In the genomic region with DNA sequence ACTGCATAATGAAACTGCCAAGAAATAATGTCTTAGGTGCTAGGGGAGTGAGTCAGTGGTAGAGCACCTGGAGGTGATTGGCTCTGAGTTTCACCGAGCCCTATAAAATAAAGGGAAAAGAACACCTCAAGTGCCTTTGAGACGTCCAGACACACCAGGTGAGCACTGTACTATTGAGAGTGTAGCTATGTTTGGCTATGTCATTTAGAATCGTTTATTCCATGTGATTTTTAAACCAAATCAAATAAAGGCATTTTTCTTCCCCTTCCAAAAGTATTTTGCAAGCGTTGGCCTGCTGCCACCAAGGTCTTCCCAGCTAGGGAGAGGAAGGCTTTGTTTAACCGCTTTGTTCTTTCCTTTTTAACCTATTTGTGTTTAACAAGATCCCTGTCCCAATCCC, we compare ENCODE assay signal across 8 mouse cellular contexts. TPM values are rescaled to one million over a fixed set of nuclear protein-coding genes. Genes with fewer than 3 reads are reported as not detected.
DNase-seq lines count a peak whose midpoint lies in the region; ATAC-seq lines count a peak whose summit lies in the region.

No protein-coding gene starts in this region.

- H3K4me2 ChIP-seq in limb, embryonic 11.5 days (ENCODE audit: low read depth, severe bottlenecking): peak overlapping the region; percentile 41; the same call in 1 of the 2 replicates
- peak overlapping the region; percentile 61 for H3K4me2 ChIP-seq in forebrain, embryonic 16.5 days (ENCODE audit: low read length)
- H3K4me2 ChIP-seq in liver, embryonic 13.5 days: peak overlapping the region; percentile 46; the same call in 1 of the 2 replicates
- H3K4me2 ChIP-seq in neural tube, embryonic 15.5 days: peak overlapping the region; percentile 66

- no peaks in the 10 kb centered on the region for H3K27me3 ChIP-seq in limb, embryonic 11.5 days (ENCODE audit: control insufficient read depth, insufficient read depth, low read length)
- H3K27me3 ChIP-seq in limb, embryonic 10.5 days (ENCODE audit: low read depth, poor library complexity, severe bottlenecking): no peaks in the 10 kb centered on the region
- no peaks in the 10 kb centered on the region for H3K27me3 ChIP-seq in forebrain, embryonic 16.5 days (replicated peaks; ENCODE audit: control insufficient read depth, insufficient read depth, low read length)
- H3K27me3 ChIP-seq in liver, embryonic 13.5 days: no peaks in the 10 kb centered on the region
- no peaks in the 10 kb centered on the region for H3K27me3 ChIP-seq in neural tube, embryonic 15.5 days (replicated peaks)

- H3K9ac ChIP-seq in limb, embryonic 11.5 days (ENCODE audit: low read length): no peak overlapping the region
- H3K9ac ChIP-seq in forebrain, embryonic 16.5 days (replicated peaks; ENCODE audit: low read depth, low read length): no peak overlapping the region
- H3K9ac ChIP-seq in liver, embryonic 13.5 days: no peak overlapping the region
- no peak overlapping the region for H3K9ac ChIP-seq in neural tube, embryonic 15.5 days (replicated peaks)

- no peak overlapping the region for H3K4me3 ChIP-seq in limb, embryonic 11.5 days (ENCODE audit: low read depth, low read length)
- no peak overlapping the region for H3K4me3 ChIP-seq in limb, embryonic 10.5 days
- H3K4me3 ChIP-seq in forebrain, embryonic 16.5 days (replicated peaks; ENCODE audit: low read length): no peak overlapping the region; the same call in 1 of the 2 replicates
- H3K4me3 ChIP-seq in liver, embryonic 13.5 days (replicated peaks): no peak overlapping the region
- H3K4me3 ChIP-seq in neural tube, embryonic 15.5 days (replicated peaks): peak overlapping the region; percentile 37

- no peak overlapping the region for H3K27ac ChIP-seq in limb, embryonic 11.5 days (replicated peaks; ENCODE audit: low read depth, low read length)
- no peak overlapping the region for H3K27ac ChIP-seq in limb, embryonic 10.5 days
- H3K27ac ChIP-seq in forebrain, embryonic 16.5 days (ENCODE audit: low read length): no peak overlapping the region
- H3K27ac ChIP-seq in liver, embryonic 13.5 days: peak overlapping the region; percentile 39; the same call in 1 of the 2 replicates
- H3K27ac ChIP-seq in neural tube, embryonic 15.5 days (replicated peaks): no peak overlapping the region

- no peak for DNase-seq in limb, embryonic 11.5 days (ENCODE audit: low spot score)
- DNase-seq in limb, embryonic 10.5 days (ENCODE audit: low spot score): no peak
- DNase-seq in liver, embryonic 13.5 days: no peak
- no peak for DNase-seq in embryo, embryonic 10 days (ENCODE audit: low spot score)
- DNase-seq in left cerebral cortex, postnatal 36 days (ENCODE audit: low spot score in 2 of 2): no peak
- DNase-seq in thymus, postnatal 10 days (ENCODE audit: low spot score in 2 of 2): no peak

- H3K9me3 ChIP-seq in limb, embryonic 11.5 days (ENCODE audit: control insufficient read depth, low read length): no peaks in the 10 kb centered on the region
- no peaks in the 10 kb centered on the region for H3K9me3 ChIP-seq in limb, embryonic 10.5 days (replicated peaks)
- no peaks in the 10 kb centered on the region for H3K9me3 ChIP-seq in forebrain, embryonic 16.5 days (ENCODE audit: control insufficient read depth, low read length)
- no peaks in the 10 kb centered on the region for H3K9me3 ChIP-seq in liver, embryonic 13.5 days (replicated peaks)
- no peaks in the 10 kb centered on the region for H3K9me3 ChIP-seq in neural tube, embryonic 15.5 days (replicated peaks)

- H3K4me1 ChIP-seq in limb, embryonic 11.5 days (ENCODE audit: control insufficient read depth, insufficient read depth, low read length): no peaks in the 10 kb centered on the region
- no peaks in the 10 kb centered on the region for H3K4me1 ChIP-seq in limb, embryonic 10.5 days
- 0 out of 2 replicates have a peak, but pooled peaks cover 2% of the 10 kb centered on the region for H3K4me1 ChIP-seq in forebrain, embryonic 16.5 days (replicated peaks; ENCODE audit: control insufficient read depth, insufficient read depth, low read length)
- H3K4me1 ChIP-seq in liver, embryonic 13.5 days (replicated peaks): no peaks in the 10 kb centered on the region
- H3K4me1 ChIP-seq in neural tube, embryonic 15.5 days: no peaks in the 10 kb centered on the region

- intact Hi-C loops in left cerebral cortex, postnatal 36 days (cut with DNase I): no loop called here

- no peaks in the 10 kb centered on the region for H3K36me3 ChIP-seq in limb, embryonic 11.5 days (ENCODE audit: control insufficient read depth, insufficient read depth, low read length)
- H3K36me3 ChIP-seq in limb, embryonic 10.5 days: no peaks in the 10 kb centered on the region
- H3K36me3 ChIP-seq in forebrain, embryonic 16.5 days (ENCODE audit: control insufficient read depth, insufficient read depth): no peaks in the 10 kb centered on the region
- no peaks in the 10 kb centered on the region for H3K36me3 ChIP-seq in liver, embryonic 13.5 days
- H3K36me3 ChIP-seq in neural tube, embryonic 15.5 days: no peaks in the 10 kb centered on the region

- 67% methylated on average over 5 of the region's 5 CpGs for WGBS in limb, embryonic 11.5 days
- WGBS in limb, embryonic 10.5 days: 67% methylated on average over 5 of the region's 5 CpGs
- WGBS in forebrain, embryonic 16.5 days: 35% methylated on average over 5 of the region's 5 CpGs
- WGBS in liver, embryonic 13.5 days (ENCODE audit: insufficient replicate concordance): 50% methylated on average over 5 of the region's 5 CpGs
- whole genome bisulfite sequencing in neural tube, embryonic 15.5 days: 64% methylated on average over 5 of the region's 5 CpGs

- ATAC-seq in limb, embryonic 11.5 days (ENCODE audit: insufficient number of reproducible peaks, low FRiP score, low TSS enrichment, low read depth): no peak
- no peak for ATAC-seq in forebrain, embryonic 16.5 days
- no peak for ATAC-seq in liver, embryonic 13.5 days (ENCODE audit: low read depth)
- no peak; the same call in 1 of the 2 replicates for ATAC-seq in neural tube, embryonic 15.5 days (ENCODE audit: low FRiP score)

RNA-seq across cellular contexts. Expression of a gene that starts 2.0 kb away (rescaled TPM):
- 0.18 TPM in 1 of 2 replicates, not detected in the other for polyA plus RNA-seq in limb, embryonic 11.5 days (2014; fragmentation: Nextera tagmentation; extraction: Ambion mirVana)
- polyA plus RNA-seq in limb, embryonic 10.5 days (2016; fragmentation: Nextera tagmentation; extraction: Ambion mirVana): 0.20 and 0.21 TPM in 2 replicates
- 0.20 and 0.25 TPM in 2 replicates for polyA plus RNA-seq in forebrain, embryonic 16.5 days (2015; fragmentation: Nextera tagmentation; extraction: Ambion mirVana)
- 112 and 133 TPM in 2 replicates for polyA plus RNA-seq in liver, embryonic 13.5 days (2015; fragmentation: Nextera tagmentation; extraction: Ambion mirVana)
- polyA plus RNA-seq in neural tube, embryonic 15.5 days (2015; fragmentation: Nextera tagmentation; extraction: Ambion mirVana): 0.58 and 0.83 TPM in 2 replicates
- under 1 TPM in 1 of 2 experiments, not detected in 1; 0.20 TPM for total RNA-seq in left cerebral cortex, postnatal 36 days (2021)

Comparison
In these comparisons a context has a peak if more than half of its experiments do, and no peak if none do; other contexts are left out.
1. RNA of a gene that starts 2.0 kb away (polyA plus RNA-seq): 112 to 133 TPM in liver, embryonic 13.5 days; 0.58 to 0.83 TPM in neural tube, embryonic 15.5 days, 0.20 to 0.25 TPM in forebrain, embryonic 16.5 days, 0.20 to 0.21 TPM in limb, embryonic 10.5 days and 0.18 TPM in limb, embryonic 11.5 days; every median in the first group is over 10 times any median in the second.
2. Peak in every context shown above with its lines, with median percentiles within 50 percentile points of each other: H3K4me2 ChIP-seq.